Mouse (Mus musculus) c-Kit-positive CD71-positive TER-119-negative erythroid progenitor cells, embryonic 14.5 days (primary cell): ENCODE results near the gene H2-DMb2.
A peak's percentile ranks its signal among the peaks of the same experiment; 100 is the strongest.

ENCODE experiments used
- DNase-seq: peaks from one replicate; pipeline ENCODE4 v3.0.0-alpha.2; 2013; ENCODE audit warnings: low read depth

The H2-DMb2 gene

GRCm38 (mm10) chr17:34118873-34119248 is 24.2 kb upstream of the H2-DMb2 start:
- DNase-seq: no peak

- DNase-seq: peak; percentile 98
These were observed 23.6 kb upstream of the H2-DMb2 start, which contains the start of gene H2-DMa for GRCm38 (mm10) chr17:34119249-34120179. Gene H2-DMa, plus strand, starts transcription at chr17:34119541.

GRCm38 (mm10) chr17:34120180-34120723 is 22.9 kb upstream of the H2-DMb2 start:
- DNase-seq: no peak

- DNase-seq: no peak
These were observed 22.3 kb upstream of the H2-DMb2 start for GRCm38 (mm10) chr17:34120814-34121171.

- no peak for DNase-seq
These were observed 21.8 kb upstream of the H2-DMb2 start for GRCm38 (mm10) chr17:34121172-34121878.

- DNase-seq: no peak
These were observed 21.3 kb upstream of the H2-DMb2 start for GRCm38 (mm10) chr17:34121879-34122187.

GRCm38 (mm10) chr17:34122188-34122984 is 20.7 kb upstream of the H2-DMb2 start, which contains the start of gene Brd2:
Gene Brd2, minus strand, starts transcription at chr17:34122634.
- peak; percentile 93 for DNase-seq

GRCm38 (mm10) chr17:34123111-34123510 is 20.0 kb upstream of the H2-DMb2 start:
- no peak for DNase-seq

- DNase-seq: no peak
These were observed 19.6 kb upstream of the H2-DMb2 start for GRCm38 (mm10) chr17:34123518-34123917.

GRCm38 (mm10) chr17:34124649-34125048 is 18.5 kb upstream of the H2-DMb2 start:
- DNase-seq: no peak

GRCm38 (mm10) chr17:34126826-34127420 is 16.2 kb upstream of the H2-DMb2 start:
- DNase-seq: no peak

- DNase-seq: no peak
These were observed 15.6 kb upstream of the H2-DMb2 start for GRCm38 (mm10) chr17:34127475-34127874.

GRCm38 (mm10) chr17:34128264-34128937 is 14.7 kb upstream of the H2-DMb2 start:
- no peak for DNase-seq

GRCm38 (mm10) chr17:34128944-34129791 is 13.9 kb upstream of the H2-DMb2 start:
- DNase-seq: no peak

- no peak for DNase-seq
These were observed 12.8 kb upstream of the H2-DMb2 start for GRCm38 (mm10) chr17:34130073-34130947.

- DNase-seq: no peak
These were observed 11.2 kb upstream of the H2-DMb2 start for GRCm38 (mm10) chr17:34131911-34132310.

GRCm38 (mm10) chr17:34133289-34133688 is 9.8 kb upstream of the H2-DMb2 start:
- no peak for DNase-seq

GRCm38 (mm10) chr17:34134451-34134850 is 8.7 kb upstream of the H2-DMb2 start:
- no peak for DNase-seq
